Mouse (Mus musculus) lung, adult 2 months (tissue): ENCODE measurements around the gene Ppp2r2d.

Experiments used
- CTCF ChIP-seq: fragments of 200-500 bp; IDR thresholded peaks from 2 replicates; pipeline ENCODE4 v1.5.1; 2011; ENCODE audit warnings: mild to moderate bottlenecking, low read length, control low read depth; ENCODE audit not compliant: insufficient read depth
- POLR2A ChIP-seq: fragments of 200-500 bp; IDR thresholded peaks from 2 replicates; pipeline ENCODE4 v1.6.1; 2011; ENCODE audit warnings: low read depth, mild to moderate bottlenecking, control low read depth, low read length, borderline replicate concordance; ENCODE audit errors: extremely low read depth

DNA sequence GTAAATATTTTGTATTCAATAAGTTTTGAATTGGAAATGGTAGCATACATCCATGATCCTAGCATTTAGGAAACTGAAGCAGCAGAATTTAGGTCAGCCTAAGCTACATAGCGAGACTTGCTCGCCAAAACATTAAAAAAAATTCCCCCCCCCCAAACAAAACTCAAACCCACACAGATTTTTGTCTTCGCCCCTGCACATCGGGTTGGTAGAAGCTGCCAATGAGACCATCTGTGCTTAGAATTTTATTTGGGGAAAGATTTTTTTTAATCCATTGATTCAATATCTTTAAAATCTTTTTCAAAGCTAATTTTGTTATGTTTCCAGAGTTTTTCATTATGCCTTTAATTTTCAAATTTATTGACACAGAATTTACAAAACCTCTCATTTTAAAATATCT lies 82.6 kb downstream of the Ppp2r2d start:
- TF ChIP-seq CTCF: no peak
- no peak for TF ChIP-seq POLR2A
